Mouse (Mus musculus): ENCODE results near the gene Rnpepl1. TPM values are rescaled to one million over a fixed set of nuclear protein-coding genes. Genes with fewer than 3 reads are reported as not detected.
"Not testable (repeated sequence)": the region's sequence is repeated elsewhere in the genome, so short reads cannot be mapped to it uniquely, and the experiment has no call there.

Rnpepl1 gene
- polyA plus RNA-seq, 1 experiment from 2014 or later, result 60.7 TPM

GRCm38 (mm10) chr1:92943219-92943989, 32.8 kb downstream of the Rnpepl1 start:
- Histone ChIP-seq H3K4me3 (ENCODE audit: low read depth, low read length) (no peak overlapping the region), H3K9ac (replicated peaks; ENCODE audit: low read depth) (no peak overlapping the region), H3K9me3 (ENCODE audit: low read length) (no peaks in the 10 kb centered on the region), H3K36me3 (ENCODE audit: insufficient read depth, low read length) (peaks cover 34% of the 10 kb centered on the region), H3K27me3 (replicated peaks; ENCODE audit: insufficient read depth, low read length) (no peaks in the 10 kb centered on the region), H3K27ac (ENCODE audit: low read length) (no peak overlapping the region), H3K4me2 (replicated peaks; ENCODE audit: low read depth, low read length) (no peak overlapping the region), H3K4me1 (ENCODE audit: insufficient read depth, low read depth, low read length) (no peaks in the 10 kb centered on the region)
- no peak for DNase-seq (ENCODE audit: low spot score)
- no peak for ATAC-seq
- 92% methylated on average over 19 of the region's 19 CpGs for WGBS
- TF ChIP-seq CTCF (IDR thresholded peaks at IDR 0.05), result no peak
- TF ChIP-seq EP300 (IDR thresholded peaks at IDR 0.05), result no peak

GRCm38 (mm10) chr1:92947966-92948365, 37.4 kb downstream of the Rnpepl1 start:
- Histone ChIP-seq H3K4me1 (ENCODE audit: insufficient read depth, low read depth, low read length) (no peaks in the 10 kb centered on the region), H3K9me3 (ENCODE audit: low read length) (no peaks in the 10 kb centered on the region), H3K4me3 (ENCODE audit: low read depth, low read length) (no peak overlapping the region), H3K27ac (ENCODE audit: low read length) (no peak overlapping the region), H3K27me3 (replicated peaks; ENCODE audit: insufficient read depth, low read length) (no peaks in the 10 kb centered on the region), H3K4me2 (replicated peaks; ENCODE audit: low read depth, low read length) (no peak overlapping the region), H3K36me3 (ENCODE audit: insufficient read depth, low read length) (peaks cover 19% of the 10 kb centered on the region), H3K9ac (replicated peaks; ENCODE audit: low read depth) (no peak overlapping the region)
- no peak for TF ChIP-seq EP300 (IDR thresholded peaks at IDR 0.05)
- DNase-seq (ENCODE audit: low spot score) (no peak), ATAC-seq (no peak)
- 92% methylated on average over 3 of the region's 3 CpGs for WGBS

GRCm38 (mm10) chr1:92949426-92949825, 38.8 kb downstream of the Rnpepl1 start:
- Histone ChIP-seq H3K9me3 (ENCODE audit: low read length) (no peaks in the 10 kb centered on the region), H3K27me3 (replicated peaks; ENCODE audit: insufficient read depth, low read length) (no peaks in the 10 kb centered on the region), H3K4me1 (ENCODE audit: insufficient read depth, low read depth, low read length) (no peaks in the 10 kb centered on the region), H3K27ac (ENCODE audit: low read length) (no peak overlapping the region), H3K36me3 (ENCODE audit: insufficient read depth, low read length) (peaks cover 11% of the 10 kb centered on the region), H3K4me2 (replicated peaks; ENCODE audit: low read depth, low read length) (no peak overlapping the region), H3K4me3 (ENCODE audit: low read depth, low read length) (no peak overlapping the region), H3K9ac (replicated peaks; ENCODE audit: low read depth) (no peak overlapping the region)
- 52% methylated on average over 6 of the region's 6 CpGs for WGBS
- DNase-seq (ENCODE audit: low spot score) (peak; percentile 34), ATAC-seq (no peak; the same call in 1 of the 2 replicates)
- TF ChIP-seq CTCF (IDR thresholded peaks at IDR 0.05), result peak; percentile 69
- TF ChIP-seq EP300 (IDR thresholded peaks at IDR 0.05), result no peak

DNA sequence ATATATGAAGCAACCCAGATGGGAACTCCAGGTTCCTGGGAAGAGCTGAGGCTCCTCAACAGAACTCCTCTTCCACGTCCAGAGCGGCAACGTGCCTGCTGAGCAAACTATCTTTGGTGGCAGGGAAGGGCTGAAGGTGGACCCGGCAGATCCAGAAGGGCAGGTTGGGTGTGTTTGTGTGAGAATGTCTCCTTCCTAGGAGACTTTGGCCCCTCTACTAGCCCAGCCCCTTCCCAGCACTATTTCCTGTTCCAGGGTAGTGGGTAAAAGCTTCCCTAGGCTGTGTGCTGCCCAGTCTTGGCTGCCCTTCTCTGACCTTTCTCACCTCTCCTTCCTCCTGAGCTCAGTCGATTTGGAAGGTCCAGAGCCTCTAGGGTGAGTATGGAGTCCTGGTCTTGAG, 40.0 kb downstream of the Rnpepl1 start, which contains the start of gene Gpr35:
Gene Gpr35, plus strand, starts transcription at position 259 of the 400 bp plus-strand sequence.
- Histone ChIP-seq H3K9ac (replicated peaks; ENCODE audit: low read depth) (no peak within 1 kb of the TSS), H3K4me2 (replicated peaks; ENCODE audit: low read depth, low read length) (no peak within 1 kb of the TSS), H3K9me3 (ENCODE audit: low read length) (no peaks in the 10 kb centered on the region), H3K27ac (ENCODE audit: low read length) (no peak within 1 kb of the TSS), H3K4me1 (ENCODE audit: insufficient read depth, low read depth, low read length) (no peaks in the 10 kb centered on the region), H3K36me3 (ENCODE audit: insufficient read depth, low read length) (no peaks in the 10 kb centered on the region), H3K27me3 (replicated peaks; ENCODE audit: insufficient read depth, low read length) (no peaks in the 10 kb centered on the region), H3K4me3 (ENCODE audit: low read depth, low read length) (no peak within 1 kb of the TSS)
- ATAC-seq (no peak), DNase-seq (ENCODE audit: low spot score) (no peak)
- TF ChIP-seq EP300 (IDR thresholded peaks at IDR 0.05) (no peak), CTCF (IDR thresholded peaks at IDR 0.05) (no peak)
- WGBS, result 37% methylated on average over 5 of the region's 5 CpGs

DNA sequence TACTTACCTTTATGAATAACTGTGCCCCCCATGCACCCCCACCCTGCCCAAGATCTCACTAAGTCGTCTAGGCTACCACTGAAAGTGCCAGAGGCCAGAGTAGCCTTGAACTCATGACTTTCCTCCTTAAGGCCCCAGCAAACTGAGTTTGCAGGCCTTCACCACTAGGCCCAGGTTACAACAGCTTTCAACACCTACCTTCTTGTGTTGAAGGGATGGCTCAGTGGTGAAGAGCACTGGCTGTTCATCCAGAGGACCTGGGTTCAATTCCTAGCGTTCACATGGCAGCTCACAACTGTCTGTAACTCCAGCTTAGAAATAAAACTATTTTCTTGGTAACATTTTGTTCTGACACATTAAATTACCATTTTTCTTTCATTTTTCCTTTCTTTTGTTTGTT, 43.1 kb downstream of the Rnpepl1 start:
- Histone ChIP-seq H3K27ac (ENCODE audit: low read length) (no peak overlapping the region), H3K27me3 (replicated peaks; ENCODE audit: insufficient read depth, low read length) (no peaks in the 10 kb centered on the region), H3K9me3 (ENCODE audit: low read length) (no peaks in the 10 kb centered on the region), H3K4me3 (ENCODE audit: low read depth, low read length) (no peak overlapping the region), H3K36me3 (ENCODE audit: insufficient read depth, low read length) (no peaks in the 10 kb centered on the region), H3K4me1 (ENCODE audit: insufficient read depth, low read depth, low read length) (no peaks in the 10 kb centered on the region), H3K4me2 (replicated peaks; ENCODE audit: low read depth, low read length) (no peak overlapping the region), H3K9ac (replicated peaks; ENCODE audit: low read depth) (no peak overlapping the region)
- DNase-seq (ENCODE audit: low spot score) (no peak), ATAC-seq (no peak)
- TF ChIP-seq EP300 (IDR thresholded peaks at IDR 0.05) (no peak), CTCF (IDR thresholded peaks at IDR 0.05) (no peak)
- WGBS, result 68% methylated on average over 2 of the region's 2 CpGs

- not testable (repeated sequence) for H3K36me3 ChIP-seq (ENCODE audit: insufficient read depth, low read length); H3K9me3 ChIP-seq (ENCODE audit: low read length); DNase-seq (ENCODE audit: low spot score); H3K4me1 ChIP-seq (ENCODE audit: insufficient read depth, low read depth, low read length); H3K9ac ChIP-seq (replicated peaks; ENCODE audit: low read depth); H3K27me3 ChIP-seq (replicated peaks; ENCODE audit: insufficient read depth, low read length); H3K27ac ChIP-seq (ENCODE audit: low read length); H3K4me3 ChIP-seq (ENCODE audit: low read depth, low read length)
- 5% methylated on average over 7 of the region's 11 CpGs for WGBS
- H3K4me2 ChIP-seq (replicated peaks; ENCODE audit: low read depth, low read length), result peak overlapping the region; percentile 22; the same call in 1 of the 2 replicates
- TF ChIP-seq EP300 (IDR thresholded peaks at IDR 0.05) (peak; percentile 70), CTCF (IDR thresholded peaks at IDR 0.05) (peak; percentile 71)
- peak; percentile 66 for ATAC-seq
Observed at GRCm38 (mm10) chr1:92956571-92957335, 46.2 kb downstream of the Rnpepl1 start.
